Mouse (Mus musculus): ENCODE measurements around the gene Vwa7. TPM values are rescaled to one million over a fixed set of nuclear protein-coding genes. Genes with fewer than 3 reads are reported as not detected.

Gene Vwa7
- polyA plus RNA-seq, 1 experiment = 0.07 TPM

GRCm38 (mm10) chr17:34977000-34977399 lies 39.4 kb upstream of the Vwa7 start:
- H3K79me3 ChIP-seq (ENCODE audit: low read depth) = peaks cover 13% of the 10 kb centered on the region
- H3ac ChIP-seq (ENCODE audit: control insufficient read depth, insufficient read length, low read depth) = no peak overlapping the region
- TF ChIP-seq MAX (IDR thresholded peaks at IDR 0.05) (no peak), CEBPB (IDR thresholded peaks at IDR 0.05; ENCODE audit: low read depth) (no peak), MYOG (IDR thresholded peaks at IDR 0.05; ENCODE audit: control insufficient read depth, extremely low read depth, insufficient read length) (no peak), USF1 (IDR thresholded peaks at IDR 0.05; ENCODE audit: low read depth) (no peak), FOSL1 (IDR thresholded peaks at IDR 0.05; ENCODE audit: insufficient read depth, low read length, poor library complexity, severe bottlenecking) (no peak), CTCF (IDR thresholded peaks at IDR 0.05; ENCODE audit: control insufficient read depth, insufficient read depth, insufficient read length) (no peak), MYOD1 (IDR thresholded peaks at IDR 0.05; ENCODE audit: control insufficient read depth, insufficient read length, low read depth) (no peak)
- no peak overlapping the region for H3K4me3 ChIP-seq (ENCODE audit: insufficient read depth, poor library complexity, severe bottlenecking)
- H3K27me3 ChIP-seq (ENCODE audit: control insufficient read depth, insufficient read depth, insufficient read length) = no peaks in the 10 kb centered on the region
- H3K79me2 ChIP-seq (ENCODE audit: control insufficient read depth, insufficient read depth) = peaks cover 23% of the 10 kb centered on the region
- H3K36me3 ChIP-seq (ENCODE audit: control insufficient read depth, insufficient read depth) = no peaks in the 10 kb centered on the region

GRCm38 (mm10) chr17:34978239-34978638 lies 38.1 kb upstream of the Vwa7 start:
- Histone ChIP-seq H3K79me3 (ENCODE audit: low read depth) (peaks cover 26% of the 10 kb centered on the region), H3ac (ENCODE audit: control insufficient read depth, insufficient read length, low read depth) (no peak overlapping the region), H3K36me3 (ENCODE audit: control insufficient read depth, insufficient read depth) (peaks cover under 1% of the 10 kb centered on the region), H3K79me2 (ENCODE audit: control insufficient read depth, insufficient read depth) (peaks cover 36% of the 10 kb centered on the region), H3K4me3 (ENCODE audit: insufficient read depth, poor library complexity, severe bottlenecking) (no peak overlapping the region), H3K27me3 (ENCODE audit: control insufficient read depth, insufficient read depth, insufficient read length) (no peaks in the 10 kb centered on the region)
- TF ChIP-seq MAX (IDR thresholded peaks at IDR 0.05) (no peak), FOSL1 (IDR thresholded peaks at IDR 0.05; ENCODE audit: insufficient read depth, low read length, poor library complexity, severe bottlenecking) (no peak), MYOG (IDR thresholded peaks at IDR 0.05; ENCODE audit: control insufficient read depth, extremely low read depth, insufficient read length) (no peak), CEBPB (IDR thresholded peaks at IDR 0.05; ENCODE audit: low read depth) (no peak), CTCF (IDR thresholded peaks at IDR 0.05; ENCODE audit: control insufficient read depth, insufficient read depth, insufficient read length) (no peak), USF1 (IDR thresholded peaks at IDR 0.05; ENCODE audit: low read depth) (no peak), MYOD1 (IDR thresholded peaks at IDR 0.05; ENCODE audit: control insufficient read depth, insufficient read length, low read depth) (no peak)

GRCm38 (mm10) chr17:34979631-34980030 lies 36.7 kb upstream of the Vwa7 start:
- Histone ChIP-seq H3K27me3 (ENCODE audit: control insufficient read depth, insufficient read depth, insufficient read length) (no peaks in the 10 kb centered on the region), H3K79me2 (ENCODE audit: control insufficient read depth, insufficient read depth) (peaks cover 50% of the 10 kb centered on the region), H3K36me3 (ENCODE audit: control insufficient read depth, insufficient read depth) (peaks cover 3% of the 10 kb centered on the region), H3K79me3 (ENCODE audit: low read depth) (peaks cover 38% of the 10 kb centered on the region), H3ac (ENCODE audit: control insufficient read depth, insufficient read length, low read depth) (no peak overlapping the region), H3K4me3 (ENCODE audit: insufficient read depth, poor library complexity, severe bottlenecking) (no peak overlapping the region)
- no peak for TF ChIP-seq MYOG (IDR thresholded peaks at IDR 0.05; ENCODE audit: control insufficient read depth, extremely low read depth, insufficient read length)
- no peak for TF ChIP-seq MYOD1 (IDR thresholded peaks at IDR 0.05; ENCODE audit: control insufficient read depth, insufficient read length, low read depth)
- TF ChIP-seq CTCF (IDR thresholded peaks at IDR 0.05; ENCODE audit: control insufficient read depth, insufficient read depth, insufficient read length) = no peak
- TF ChIP-seq USF1 (IDR thresholded peaks at IDR 0.05; ENCODE audit: low read depth) = no peak
- no peak for TF ChIP-seq CEBPB (IDR thresholded peaks at IDR 0.05; ENCODE audit: low read depth)
- no peak for TF ChIP-seq FOSL1 (IDR thresholded peaks at IDR 0.05; ENCODE audit: insufficient read depth, low read length, poor library complexity, severe bottlenecking)
- no peak for TF ChIP-seq MAX (IDR thresholded peaks at IDR 0.05)

GRCm38 (mm10) chr17:34980655-34981054 lies 35.7 kb upstream of the Vwa7 start:
- Histone ChIP-seq H3K27me3 (ENCODE audit: control insufficient read depth, insufficient read depth, insufficient read length) (no peaks in the 10 kb centered on the region), H3K79me2 (ENCODE audit: control insufficient read depth, insufficient read depth) (peaks cover 60% of the 10 kb centered on the region), H3K4me3 (ENCODE audit: insufficient read depth, poor library complexity, severe bottlenecking) (peak overlapping the region; percentile 98), H3K79me3 (ENCODE audit: low read depth) (peaks cover 43% of the 10 kb centered on the region), H3K36me3 (ENCODE audit: control insufficient read depth, insufficient read depth) (peaks cover 13% of the 10 kb centered on the region), H3ac (ENCODE audit: control insufficient read depth, insufficient read length, low read depth) (peak overlapping the region; percentile 83)
- TF ChIP-seq FOSL1 (IDR thresholded peaks at IDR 0.05; ENCODE audit: insufficient read depth, low read length, poor library complexity, severe bottlenecking) (no peak), CTCF (IDR thresholded peaks at IDR 0.05; ENCODE audit: control insufficient read depth, insufficient read depth, insufficient read length) (no peak), MYOD1 (IDR thresholded peaks at IDR 0.05; ENCODE audit: control insufficient read depth, insufficient read length, low read depth) (no peak), CEBPB (IDR thresholded peaks at IDR 0.05; ENCODE audit: low read depth) (no peak), USF1 (IDR thresholded peaks at IDR 0.05; ENCODE audit: low read depth) (no peak), MYOG (IDR thresholded peaks at IDR 0.05; ENCODE audit: control insufficient read depth, extremely low read depth, insufficient read length) (no peak), MAX (IDR thresholded peaks at IDR 0.05) (no peak)

- Histone ChIP-seq H3K79me3 (ENCODE audit: low read depth) (peaks cover 43% of the 10 kb centered on the region), H3K27me3 (ENCODE audit: control insufficient read depth, insufficient read depth, insufficient read length) (no peaks in the 10 kb centered on the region), H3K79me2 (ENCODE audit: control insufficient read depth, insufficient read depth) (peaks cover 62% of the 10 kb centered on the region), H3K36me3 (ENCODE audit: control insufficient read depth, insufficient read depth) (peaks cover 24% of the 10 kb centered on the region), H3K4me3 (ENCODE audit: insufficient read depth, poor library complexity, severe bottlenecking) (peak within 1 kb of the TSS; percentile 98), H3ac (ENCODE audit: control insufficient read depth, insufficient read length, low read depth) (peak within 1 kb of the TSS; percentile 89)
- TF ChIP-seq MAX (IDR thresholded peaks at IDR 0.05) (peak; percentile 67), MYOG (IDR thresholded peaks at IDR 0.05; ENCODE audit: control insufficient read depth, extremely low read depth, insufficient read length) (no peak)
These were observed 34.6 kb upstream of the Vwa7 start, which contains the start of gene Lsm2 for GRCm38 (mm10) chr17:34981690-34982180. Gene Lsm2, plus strand, starts transcription at chr17:34981862.

- Histone ChIP-seq H3K79me3 (ENCODE audit: low read depth) (peaks cover 43% of the 10 kb centered on the region), H3K4me3 (ENCODE audit: insufficient read depth, poor library complexity, severe bottlenecking) (peak overlapping the region; percentile 98), H3ac (ENCODE audit: control insufficient read depth, insufficient read length, low read depth) (peak overlapping the region; percentile 89), H3K79me2 (ENCODE audit: control insufficient read depth, insufficient read depth) (peaks cover 62% of the 10 kb centered on the region), H3K36me3 (ENCODE audit: control insufficient read depth, insufficient read depth) (peaks cover 29% of the 10 kb centered on the region), H3K27me3 (ENCODE audit: control insufficient read depth, insufficient read depth, insufficient read length) (no peaks in the 10 kb centered on the region)
- TF ChIP-seq FOSL1 (IDR thresholded peaks at IDR 0.05; ENCODE audit: insufficient read depth, low read length, poor library complexity, severe bottlenecking) = no peak
- no peak for TF ChIP-seq USF1 (IDR thresholded peaks at IDR 0.05; ENCODE audit: low read depth)
- no peak for TF ChIP-seq CTCF (IDR thresholded peaks at IDR 0.05; ENCODE audit: control insufficient read depth, insufficient read depth, insufficient read length)
- no peak for TF ChIP-seq MYOD1 (IDR thresholded peaks at IDR 0.05; ENCODE audit: control insufficient read depth, insufficient read length, low read depth)
- no peak for TF ChIP-seq MYOG (IDR thresholded peaks at IDR 0.05; ENCODE audit: control insufficient read depth, extremely low read depth, insufficient read length)
- TF ChIP-seq CEBPB (IDR thresholded peaks at IDR 0.05; ENCODE audit: low read depth) = no peak
- TF ChIP-seq MAX (IDR thresholded peaks at IDR 0.05) = no peak
These were observed 34.1 kb upstream of the Vwa7 start for GRCm38 (mm10) chr17:34982328-34982727.

Measured in C2C12 (cell line).